Mouse (Mus musculus) heart, embryonic 10.5 days (tissue): ENCODE measurements around the gene Cyct. TPM values are rescaled to one million over a fixed set of nuclear protein-coding genes. Genes with fewer than 3 reads are reported as not detected.

ENCODE experiments used
- DNase-seq: peaks from one replicate; pipeline ENCODE4 v3.0.0-alpha.2; 2017; ENCODE audit warnings: low spot score
- H3K27ac ChIP-seq: fragments of 300-500 bp; sonication (generic); 2 replicates; pipeline ENCODE4 v1.5.1; 2016; ENCODE audit warnings: mild to moderate bottlenecking
- H3K27me3 ChIP-seq: fragments of 300-500 bp; sonication (generic); 2 replicates; pipeline ENCODE4 v1.6.1; 2016; ENCODE audit warnings: mild to moderate bottlenecking; ENCODE audit not compliant: poor library complexity, insufficient read depth, severe bottlenecking
- H3K36me3 ChIP-seq: fragments of 300-500 bp; sonication (generic); 2 replicates; pipeline ENCODE4 v1.6.1; 2016; ENCODE audit warnings: mild to moderate bottlenecking, moderate library complexity
- H3K4me1 ChIP-seq: fragments of 300-500 bp; sonication (generic); 2 replicates; pipeline ENCODE4 v1.6.1; 2016; ENCODE audit warnings: mild to moderate bottlenecking
- H3K4me3 ChIP-seq: fragments of 300-500 bp; sonication (generic); 2 replicates; pipeline ENCODE4 v1.5.1; 2016; ENCODE audit warnings: mild to moderate bottlenecking, moderate library complexity
- H3K9me3 ChIP-seq: fragments of 300-500 bp; sonication (generic); 2 replicates; pipeline ENCODE4 v1.6.1; 2016; ENCODE audit warnings: mild to moderate bottlenecking, moderate library complexity
- WGBS: fragments of 180-500 bp; shearing (Covaris S2); methylation state at CpG from one replicate; pipeline ENCODE4 v1.1.7; 2016; 5-methylcytosine and 5-hydroxymethylcytosine counted together
- microRNA-seq: library from miRNA; unstranded; fragments of <30 nt; microRNA quantifications from one replicate; pipeline ENCODE4, GENCODE M21; 2017
- polyA plus RNA-seq: library from polyadenylated mRNA; unstranded; fragments of >200 nt; fragmentation: Nextera tagmentation; extraction: Ambion mirVana; gene quantifications from 2 replicates; pipeline ENCODE4 v1.2.1, GENCODE M21; 2016

The Cyct gene
- polyA plus RNA-seq, 1 experiment from 2014 or later: 0.21 TPM

- Histone ChIP-seq H3K27me3 (no peaks in the 10 kb centered on the region), H3K4me3 (no peak overlapping the region), H3K36me3 (no peaks in the 10 kb centered on the region), H3K9me3 (no peaks in the 10 kb centered on the region), H3K4me1 (no peaks in the 10 kb centered on the region), H3K27ac (no peak overlapping the region)
- 82% methylated on average over 3 of the region's 3 CpGs for WGBS
- DNase-seq: no peak
Observed at GRCm38 (mm10) chr2:76326161-76326560, 34.1 kb downstream of the Cyct start.

- DNase-seq: no peak
- Histone ChIP-seq H3K27me3 (no peaks in the 10 kb centered on the region), H3K27ac (no peak overlapping the region), H3K9me3 (no peaks in the 10 kb centered on the region), H3K36me3 (no peaks in the 10 kb centered on the region), H3K4me3 (no peak overlapping the region), H3K4me1 (no peaks in the 10 kb centered on the region)
- WGBS: 82% methylated on average over 5 of the region's 5 CpGs
Observed at GRCm38 (mm10) chr2:76324463-76324862, 35.8 kb downstream of the Cyct start.

GRCm38 (mm10) chr2:76323185-76323875 lies 36.9 kb downstream of the Cyct start:
- no peak for DNase-seq
- Histone ChIP-seq H3K9me3 (no peaks in the 10 kb centered on the region), H3K4me3 (no peak overlapping the region), H3K4me1 (no peaks in the 10 kb centered on the region), H3K36me3 (no peaks in the 10 kb centered on the region), H3K27me3 (no peaks in the 10 kb centered on the region), H3K27ac (no peak overlapping the region)
- WGBS: 83% methylated on average over 21 of the region's 21 CpGs

- no peaks in the 10 kb centered on the region for H3K9me3 ChIP-seq
- no peak overlapping the region for H3K27ac ChIP-seq
- no peak for DNase-seq
- no peak overlapping the region for H3K4me3 ChIP-seq
- no peaks in the 10 kb centered on the region for H3K4me1 ChIP-seq
- no peaks in the 10 kb centered on the region for H3K36me3 ChIP-seq
- WGBS: 77% methylated on average over 6 of the region's 6 CpGs
- no peaks in the 10 kb centered on the region for H3K27me3 ChIP-seq
Observed at GRCm38 (mm10) chr2:76320336-76320735, 39.9 kb downstream of the Cyct start.

- 81% methylated on average over 6 of the region's 6 CpGs for WGBS
- H3K4me1 ChIP-seq: no peaks in the 10 kb centered on the region
- no peaks in the 10 kb centered on the region for H3K36me3 ChIP-seq
- H3K4me3 ChIP-seq: no peak overlapping the region
- no peaks in the 10 kb centered on the region for H3K9me3 ChIP-seq
- H3K27ac ChIP-seq: no peak overlapping the region
- DNase-seq: no peak
- H3K27me3 ChIP-seq: no peaks in the 10 kb centered on the region
Observed at GRCm38 (mm10) chr2:76319231-76319630, 41.0 kb downstream of the Cyct start.

Small RNA genes lying within 50 kb of the gene (microRNA-seq; reads per million reads assigned to microRNA genes)
- gene Gm44337: not detected

Other genes with a start within 250 kb of the Cyct start
- 0.10 and 0.62 TPM in 2 replicates for gene Pde11a, start 21.7 kb downstream of the Cyct start, polyA plus RNA-seq
- 4.7 and 11.3 TPM in 2 replicates for gene Rbm45, start 9.5 kb upstream of the Cyct start, polyA plus RNA-seq
- 6.5 and 9.6 TPM in 2 replicates for gene Osbpl6, start 46.1 kb upstream of the Cyct start, polyA plus RNA-seq